Mouse (Mus musculus) kidney, adult 2 months (tissue): ENCODE measurements around the gene Rnf126.

Source experiments
- CTCF ChIP-seq: fragments of 200-500 bp; conservative IDR thresholded peaks from 2 replicates; pipeline ENCODE4 v1.5.1; 2011; ENCODE audit warnings: low read depth, mild to moderate bottlenecking, control low read depth, low read length, moderate library complexity, mixed read lengths; ENCODE audit not compliant: insufficient read depth, insufficient read length
- POLR2A ChIP-seq: fragments of 200-500 bp; IDR thresholded peaks from one replicate; pipeline ENCODE4 v1.6.1; 2011; ENCODE audit warnings: low read depth, low read length, control low read depth

- TF ChIP-seq POLR2A (no peak), CTCF (no peak)
Observed at GRCm38 (mm10) chr10:79764234-79764633, 2.5 kb downstream of the Rnf126 start.
